Comparison of ENCODE assay signal across 8 mouse cellular contexts in genomic region chr10:14048322-14048915, GRCm38 (mm10).
DNase-seq lines count a peak whose midpoint lies in the region; ATAC-seq and TF ChIP-seq lines count a peak whose summit lies in the region.

No protein-coding gene starts in this region.

- H3K9me3 ChIP-seq in liver, postnatal 0 days (ENCODE audit: low read length): no peaks in the 10 kb centered on the region
- no peaks in the 10 kb centered on the region for H3K9me3 ChIP-seq in heart, embryonic 10.5 days

- no peak overlapping the region for H3K9ac ChIP-seq in liver, postnatal 0 days (replicated peaks)

- TF ChIP-seq EP300 in liver, postnatal 0 days (IDR thresholded peaks at IDR 0.05; ENCODE audit: low read depth): no peak

- 52% methylated on average over 5 of the region's 5 CpGs for WGBS in liver, postnatal 0 days (ENCODE audit: insufficient replicate concordance)
- 45% methylated on average over 5 of the region's 5 CpGs for WGBS in heart, embryonic 10.5 days

- peak; percentile 62 to 83 for DNase-seq in adrenal gland, adult (ENCODE audit: inconsistent age in 2 of 2, low spot score in 1 of 2)
- no peak for DNase-seq in adrenal gland, postnatal 4 days (ENCODE audit: low spot score in 2 of 2)
- no peak for DNase-seq in liver, postnatal 0 days
- no peak for DNase-seq in liver
- DNase-seq in heart, embryonic 10.5 days (ENCODE audit: low spot score): no peak
- no peak for DNase-seq in layer of hippocampus, adult 9-10 months (ENCODE audit: low spot score)
- DNase-seq in B cell, adult 2 months: no peak

- ATAC-seq in liver, postnatal 0 days: no peak

- H3K36me3 ChIP-seq in liver, postnatal 0 days (replicated peaks; ENCODE audit: insufficient read depth, low read length): no peaks in the 10 kb centered on the region
- H3K36me3 ChIP-seq in heart, embryonic 10.5 days: no peaks in the 10 kb centered on the region
- H3K36me3 ChIP-seq in myocyte (ENCODE audit: control insufficient read depth, insufficient read depth): no peaks in the 10 kb centered on the region

- peak; percentile 44 for TF ChIP-seq POLR2A in myocyte (IDR thresholded peaks at IDR 0.05; ENCODE audit: insufficient read length, low read depth)

- H3K4me1 ChIP-seq in liver, postnatal 0 days (ENCODE audit: insufficient read depth): peaks cover 7% of the 10 kb centered on the region; the same call in 1 of the 2 replicates
- H3K4me1 ChIP-seq in heart, embryonic 10.5 days: peaks cover 50% of the 10 kb centered on the region

- H3K4me2 ChIP-seq in liver, postnatal 0 days (ENCODE audit: low read depth, low read length): peak overlapping the region; percentile 19; the same call in 1 of the 2 replicates
- H3K4me2 ChIP-seq in myocyte (ENCODE audit: low read depth): peak overlapping the region; percentile 74

- H3K27me3 ChIP-seq in liver, postnatal 0 days (ENCODE audit: insufficient read depth, low read length): no peaks in the 10 kb centered on the region
- H3K27me3 ChIP-seq in heart, embryonic 10.5 days (ENCODE audit: insufficient read depth, poor library complexity, severe bottlenecking): no peaks in the 10 kb centered on the region
- H3K27me3 ChIP-seq in myocyte (ENCODE audit: control insufficient read depth, insufficient read depth, insufficient read length): no peaks in the 10 kb centered on the region

- peaks cover 44% of the 10 kb centered on the region for H3K79me2 ChIP-seq in myocyte (ENCODE audit: control insufficient read depth, insufficient read depth)

- no peak overlapping the region for H3ac ChIP-seq in myocyte (ENCODE audit: control insufficient read depth, insufficient read length)

- peak overlapping the region; percentile 35; the same call in 1 of the 2 replicates for H3K27ac ChIP-seq in liver, postnatal 0 days (ENCODE audit: low read depth)
- peak overlapping the region; percentile 67 for H3K27ac ChIP-seq in heart, embryonic 10.5 days

- TF ChIP-seq CTCF in liver, postnatal 0 days (IDR thresholded peaks at IDR 0.05; ENCODE audit: low read depth): no peak

- H3K4me3 ChIP-seq in liver, postnatal 0 days (ENCODE audit: low read depth, low read length): no peak overlapping the region
- no peak overlapping the region for H3K4me3 ChIP-seq in heart, embryonic 10.5 days
- H3K4me3 ChIP-seq in myocyte: peak overlapping the region; percentile 0

TF ChIP-seq in myocyte, 11 proteins besides CTCF, POLR2A, EP300 and RAD21:
- TF ChIP-seq CEBPB (IDR thresholded peaks at IDR 0.05; ENCODE audit: insufficient read depth, poor library complexity, severe bottlenecking): peak; percentile 84
- TF ChIP-seq MYOD1 (IDR thresholded peaks at IDR 0.05; ENCODE audit: control insufficient read depth in 1 of 3, insufficient read length in 2 of 3, low read depth in 2 of 3): peak in 1 of 3 experiments; percentile 1
- TF ChIP-seq REST (IDR thresholded peaks at IDR 0.05; ENCODE audit: insufficient read depth, insufficient read length): no peak

Comparison
In these comparisons a context has a peak if more than half of its experiments do, and no peak if none do; other contexts are left out.
1. DNase-seq: peak in adrenal gland, adult (2 of 2); none in adrenal gland, postnatal 4 days (0 of 2), liver, postnatal 0 days (single experiment), liver (single experiment), heart, embryonic 10.5 days (single experiment), layer of hippocampus, adult 9-10 months (single experiment) and B cell, adult 2 months (0 of 2).